Mouse (Mus musculus): ENCODE data around the gene Pcnx2.

DNA sequence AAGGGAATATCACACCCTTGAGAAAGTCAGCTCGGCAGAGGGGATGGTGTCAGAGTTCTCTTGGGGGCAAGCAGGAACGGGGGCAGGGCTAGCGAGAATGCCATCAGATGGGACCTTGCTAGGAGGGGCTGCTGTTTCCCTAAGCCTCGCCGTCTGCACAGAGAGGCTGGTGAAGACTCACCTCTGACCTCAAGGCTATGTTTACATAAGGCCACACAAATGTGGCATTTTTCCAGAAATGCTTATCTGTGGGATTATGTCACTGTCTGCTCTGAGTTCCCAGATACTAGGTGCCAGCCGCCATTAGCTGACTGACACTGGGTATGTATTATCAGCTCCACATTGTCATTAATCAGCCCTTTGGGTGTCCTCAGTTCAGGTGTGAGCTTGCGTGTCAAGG, 56.0 kb downstream of the Pcnx2 start:
- TF ChIP-seq CTCF (IDR thresholded peaks at IDR 0.05; ENCODE audit: low read depth, low read length) (no peak), POLR2A (IDR thresholded peaks at IDR 0.05; ENCODE audit: insufficient read depth, low read length) (no peak), EP300 (IDR thresholded peaks at IDR 0.05; ENCODE audit: insufficient read depth, low read depth, low read length) (no peak)

Measured in ES-Bruce4 (cell line).